Mouse (Mus musculus) bone marrow macrophage, adult 2 months (primary cell): ENCODE measurements around the gene Eppin.

Experiments used
- CTCF ChIP-seq: IDR thresholded peaks from 2 replicates; pipeline ENCODE4 v1.5.1; 2012; ENCODE audit warnings: low read depth, mild to moderate bottlenecking, low read length, moderate library complexity
- POLR2A ChIP-seq: IDR thresholded peaks from 2 replicates; pipeline ENCODE4 v1.6.1; 2012; ENCODE audit warnings: mild to moderate bottlenecking, low read depth, low read length, borderline replicate concordance

DNA sequence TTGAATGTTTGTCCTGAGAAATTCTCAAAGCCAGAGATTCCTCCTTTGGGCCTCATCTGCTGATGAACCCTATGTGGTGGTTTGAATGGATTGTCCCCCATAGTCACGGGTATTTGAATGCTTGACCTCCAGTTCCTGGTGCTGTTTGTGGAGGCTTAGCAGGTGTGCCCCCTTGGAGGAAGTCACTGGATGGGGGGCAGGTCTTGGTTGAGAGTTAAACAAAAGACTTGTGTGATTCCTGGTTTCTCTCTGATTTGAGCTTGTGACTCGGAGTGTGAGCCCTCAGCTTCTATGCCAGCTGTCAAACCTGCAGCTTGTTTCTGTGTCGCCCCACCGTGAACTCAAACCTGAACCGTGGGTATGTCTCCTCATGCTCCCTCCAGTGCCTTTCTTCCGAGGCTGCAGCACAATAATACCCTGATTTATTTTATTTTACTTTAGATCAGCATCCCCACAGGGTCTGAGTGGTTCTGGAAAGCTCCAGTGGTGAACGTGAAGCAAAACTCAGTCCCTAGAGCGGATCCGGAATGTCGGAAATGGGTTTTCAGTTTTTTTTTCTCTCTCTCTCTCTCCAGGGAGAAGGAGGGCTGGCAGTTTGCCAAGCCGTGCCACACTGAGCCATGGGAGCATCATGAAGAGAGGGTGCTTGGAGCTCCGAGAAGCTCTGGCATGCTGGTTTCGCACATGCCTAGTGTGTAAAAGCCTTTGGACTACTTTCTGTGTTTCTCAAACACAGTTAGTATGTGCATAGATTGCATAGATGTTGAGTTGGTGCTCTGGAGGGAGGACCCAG is 48.7 kb upstream of the Eppin start:
- no peak for TF ChIP-seq CTCF
- no peak for TF ChIP-seq POLR2A
